Mouse (Mus musculus) heart, postnatal 0 days (tissue): ENCODE data around the gene Scel.

Experiments
- CTCF ChIP-seq: IDR thresholded peaks from 2 replicates; pipeline ENCODE4 v1.5.1; 2016; ENCODE audit warnings: antibody characterized with exemption, control low read depth, low read depth
- EP300 ChIP-seq: IDR thresholded peaks from 2 replicates; pipeline ENCODE4 v1.6.1; 2016; ENCODE audit warnings: antibody characterized with exemption, low read depth

DNA sequence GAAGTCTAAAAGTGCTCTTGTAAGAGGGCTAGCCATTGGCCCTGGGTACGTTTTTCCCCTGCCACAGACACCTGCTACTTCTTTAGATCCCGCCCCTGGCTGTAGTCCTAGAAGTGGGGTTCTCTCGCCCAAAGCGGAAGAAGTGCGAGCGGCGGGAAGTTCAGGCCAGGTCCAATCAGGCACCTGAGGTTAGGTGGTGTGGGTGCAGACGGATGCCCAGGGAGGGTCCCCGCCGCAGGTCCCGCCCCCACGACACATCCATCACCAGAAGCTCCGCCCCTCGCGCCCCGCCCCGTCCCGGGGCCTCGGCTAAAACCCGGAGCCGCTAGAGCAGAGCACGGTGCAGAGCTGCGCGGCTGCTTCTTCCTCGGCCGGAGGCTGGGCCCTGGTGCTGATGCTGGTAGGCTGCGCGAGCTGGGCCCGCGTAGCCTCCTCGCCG, 136.8 kb downstream of the Scel start, which contains the start of gene Slain1:
- TF ChIP-seq CTCF (no peak), EP300 (no peak)
